Mouse (Mus musculus): ENCODE results near the gene Vmn2r23.

DNA sequence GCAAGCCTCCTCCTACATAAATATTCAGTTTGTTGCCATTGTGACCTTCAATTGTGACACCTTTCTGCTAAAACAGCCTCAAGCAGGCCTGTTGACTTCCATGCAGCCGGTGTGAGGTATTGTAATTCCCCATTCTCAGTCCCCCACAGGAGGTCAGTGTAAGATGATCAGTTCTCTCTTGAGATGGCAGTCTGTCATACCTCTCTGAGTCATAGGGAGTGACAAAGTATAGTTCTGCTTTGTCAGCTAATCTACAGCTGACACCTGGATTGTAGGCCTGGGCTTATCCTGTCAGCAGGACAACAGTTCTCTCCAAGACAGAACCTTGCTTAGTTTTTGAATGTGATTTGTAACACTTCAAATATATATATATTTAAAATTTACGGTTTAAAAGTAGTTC is 82.4 kb downstream of the Vmn2r23 start:
- TF ChIP-seq CTCF (IDR thresholded peaks at IDR 0.05): no peak
- TF ChIP-seq EP300 (IDR thresholded peaks at IDR 0.05): no peak

All from lung, postnatal 0 days (tissue).